Comparison of ENCODE assay signal across 19 mouse cellular contexts in genomic region chr4:152021568-152022097, GRCm38 (mm10). TPM values are rescaled to one million over a fixed set of nuclear protein-coding genes. Genes with fewer than 3 reads are reported as not detected.
DNase-seq lines count a peak whose midpoint lies in the region; ATAC-seq and TF ChIP-seq lines count a peak whose summit lies in the region.
"Had no signal": no experiment of that assay in that cellular context is flagged by ENCODE, and none has a peak within 500 bp of the region (broad histone marks: within the 10 kb centered on the region; RNA-seq: fewer than 3 reads in every experiment).

No protein-coding gene starts in this region.

- H3K27me3 ChIP-seq in cerebellum, adult 2 months (ENCODE audit: control insufficient read depth, insufficient read depth, low read length): no peaks in the 10 kb centered on the region
- no peaks in the 10 kb centered on the region for H3K27me3 ChIP-seq in kidney, adult 2 months (replicated peaks; ENCODE audit: control insufficient read depth, insufficient read depth, low read length)
- no peaks in the 10 kb centered on the region for H3K27me3 ChIP-seq in kidney, embryonic 14.5 days (ENCODE audit: control insufficient read depth, insufficient read depth, low read length)
- no peaks in the 10 kb centered on the region for H3K27me3 ChIP-seq in lung, embryonic 14.5 days (ENCODE audit: insufficient read depth, low read length)
- no peaks in the 10 kb centered on the region for H3K27me3 ChIP-seq in limb, embryonic 13.5 days
- H3K27me3 ChIP-seq: heart, embryonic 15.5 days; limb, embryonic 12.5 days; midbrain, embryonic 12.5 days; stomach, embryonic 15.5 days had no signal

- H3K4me2 ChIP-seq in kidney, embryonic 14.5 days (replicated peaks; ENCODE audit: low read depth, low read length): no peak overlapping the region
- no peak overlapping the region for H3K4me2 ChIP-seq in lung, embryonic 14.5 days
- H3K4me2 ChIP-seq in limb, embryonic 13.5 days (replicated peaks): no peak overlapping the region
- H3K4me2 ChIP-seq: heart, embryonic 15.5 days; limb, embryonic 12.5 days; midbrain, embryonic 12.5 days; stomach, embryonic 15.5 days had no signal

- H3K27ac ChIP-seq in cerebellum, adult 2 months (ENCODE audit: insufficient read depth, low read length): no peak overlapping the region
- H3K27ac ChIP-seq in kidney, adult 2 months (ENCODE audit: insufficient read depth, low read depth, low read length): no peak overlapping the region
- no peak overlapping the region for H3K27ac ChIP-seq in kidney, embryonic 14.5 days (ENCODE audit: low read depth, low read length)
- H3K27ac ChIP-seq in lung, embryonic 14.5 days (ENCODE audit: low read depth): peak overlapping the region; percentile 33
- H3K27ac ChIP-seq in limb, embryonic 13.5 days: no peak overlapping the region
- H3K27ac ChIP-seq: heart, embryonic 15.5 days; left cerebral cortex, adult 2 months; limb, embryonic 12.5 days; macrophage; midbrain, embryonic 12.5 days; stomach, embryonic 15.5 days had no signal

- ATAC-seq in kidney, embryonic 14.5 days (ENCODE audit: low FRiP score, low TSS enrichment): no peak
- ATAC-seq in lung, embryonic 14.5 days (ENCODE audit: insufficient read depth): no peak
- ATAC-seq in limb, embryonic 13.5 days (ENCODE audit: low FRiP score, low read depth): no peak
- ATAC-seq: CD4-positive, CD25-positive, alpha-beta regulatory T cell, adult 4 months had no signal

- WGBS in cerebellum, adult 2 months: 54% methylated on average over 12 of the region's 12 CpGs
- 78% methylated on average over 12 of the region's 12 CpGs for WGBS in kidney, adult 2 months
- 76% methylated on average over 12 of the region's 12 CpGs for WGBS in kidney, embryonic 14.5 days
- 71% methylated on average over 12 of the region's 12 CpGs for WGBS in lung, embryonic 14.5 days
- WGBS in limb, embryonic 13.5 days: 80% methylated on average over 12 of the region's 12 CpGs

- 0 out of 2 replicates have a peak, but pooled peaks have one; percentile 8 for TF ChIP-seq CTCF in cerebellum, adult 2 months (IDR thresholded peaks at IDR 0.05; ENCODE audit: borderline replicate concordance, insufficient read depth, low read depth, low read length)
- peak; percentile 24; the same call in 1 of the 2 replicates for TF ChIP-seq CTCF in kidney, adult 2 months (conservative IDR thresholded peaks at IDR 0.05; ENCODE audit: insufficient read depth, insufficient read length, low read depth, low read length)
- no peak; the same call in 1 of the 2 replicates for TF ChIP-seq CTCF in lung, embryonic 14.5 days (IDR thresholded peaks at IDR 0.05; ENCODE audit: low read depth)

- DNase-seq in cerebellum, adult 2 months: peak in 1 of 2 experiments; percentile 25
- DNase-seq in cerebellum, postnatal 10 days: no peak
- no peak for DNase-seq in kidney, adult 2 months
- no peak for DNase-seq in lung, embryonic 14.5 days
- DNase-seq in lung, postnatal 14 days: no peak
- DNase-seq in embryo, embryonic 10 days (ENCODE audit: low spot score): no peak
- DNase-seq: adrenal gland, postnatal 36 days; cerebellum, postnatal 14 days; kidney, adult 8-10 months; retina, postnatal 1 day had no signal

- H3K9ac ChIP-seq in kidney, embryonic 14.5 days (ENCODE audit: low read depth, low read length): no peak overlapping the region
- H3K9ac ChIP-seq in lung, embryonic 14.5 days: no peak overlapping the region
- H3K9ac ChIP-seq in limb, embryonic 13.5 days: 0 out of 2 replicates have a peak overlapping the region, but pooled peaks have one; percentile 20
- H3K9ac ChIP-seq: heart, embryonic 15.5 days; limb, embryonic 12.5 days; midbrain, embryonic 12.5 days; stomach, embryonic 15.5 days had no signal

- H3K4me3 ChIP-seq in cerebellum, adult 2 months (replicated peaks; ENCODE audit: insufficient read depth, low read depth, low read length): no peak overlapping the region
- H3K4me3 ChIP-seq in kidney, adult 2 months (ENCODE audit: insufficient read depth, low read depth, low read length): no peak overlapping the region
- no peak overlapping the region for H3K4me3 ChIP-seq in kidney, embryonic 14.5 days (ENCODE audit: low read length)
- no peak overlapping the region for H3K4me3 ChIP-seq in lung, embryonic 14.5 days (ENCODE audit: low read depth, low read length)
- H3K4me3 ChIP-seq in limb, embryonic 13.5 days: no peak overlapping the region
- H3K4me3 ChIP-seq: heart, embryonic 15.5 days; left cerebral cortex, adult 2 months; limb, embryonic 12.5 days; midbrain, embryonic 12.5 days; stomach, embryonic 15.5 days had no signal

- TF ChIP-seq POLR2A in cerebellum, adult 2 months (IDR thresholded peaks at IDR 0.05; ENCODE audit: borderline replicate concordance, insufficient read depth, low read length): no peak
- no peak for TF ChIP-seq POLR2A in kidney, adult 2 months (IDR thresholded peaks at IDR 0.05; ENCODE audit: low read depth, low read length)

- no peaks in the 10 kb centered on the region for H3K9me3 ChIP-seq in kidney, embryonic 14.5 days (ENCODE audit: control insufficient read depth, low read length)
- no peaks in the 10 kb centered on the region for H3K9me3 ChIP-seq in lung, embryonic 14.5 days (ENCODE audit: low read depth, low read length)
- H3K9me3 ChIP-seq in limb, embryonic 13.5 days: no peaks in the 10 kb centered on the region
- H3K9me3 ChIP-seq: heart, embryonic 15.5 days; limb, embryonic 12.5 days; midbrain, embryonic 12.5 days; stomach, embryonic 15.5 days had no signal

- no peaks in the 10 kb centered on the region for H3K36me3 ChIP-seq in kidney, adult 2 months (ENCODE audit: control insufficient read depth, insufficient read depth, low read length)
- H3K36me3 ChIP-seq in kidney, embryonic 14.5 days (ENCODE audit: control insufficient read depth, insufficient read depth, low read length): peaks cover 73% of the 10 kb centered on the region
- peaks cover 80% of the 10 kb centered on the region for H3K36me3 ChIP-seq in lung, embryonic 14.5 days (ENCODE audit: insufficient read depth)
- peaks cover 84% of the 10 kb centered on the region for H3K36me3 ChIP-seq in limb, embryonic 13.5 days

- peaks cover 28% of the 10 kb centered on the region for H3K4me1 ChIP-seq in cerebellum, adult 2 months (ENCODE audit: control insufficient read depth, insufficient read depth, low read length)
- 0 out of 2 replicates have a peak, but pooled peaks cover 2% of the 10 kb centered on the region for H3K4me1 ChIP-seq in kidney, adult 2 months (ENCODE audit: control insufficient read depth, insufficient read depth, low read length)
- peaks cover 17% of the 10 kb centered on the region for H3K4me1 ChIP-seq in kidney, embryonic 14.5 days (ENCODE audit: control insufficient read depth, insufficient read depth, low read length)
- H3K4me1 ChIP-seq in lung, embryonic 14.5 days (ENCODE audit: insufficient read depth): peaks cover 10% of the 10 kb centered on the region; the same call in 1 of the 2 replicates
- H3K4me1 ChIP-seq in limb, embryonic 13.5 days: peaks cover 22% of the 10 kb centered on the region

RNA-seq across cellular contexts. Expression of gene Zbtb48, which starts 5.8 kb away (rescaled TPM):
- 20.1 and 24.3 TPM in 2 replicates for polyA plus RNA-seq in cerebellum, adult 2 months (2012; rRNA removed)
- 11.0 and 13.8 TPM in 2 replicates for polyA plus RNA-seq in kidney, adult 2 months (2012; rRNA removed)
- polyA plus RNA-seq in kidney, embryonic 14.5 days (2014; fragmentation: Nextera tagmentation; extraction: Ambion mirVana): 19.0 and 24.4 TPM in 2 replicates
- 22.7 and 26.8 TPM in 2 replicates for polyA plus RNA-seq in lung, embryonic 14.5 days (2014; fragmentation: Nextera tagmentation; extraction: Ambion mirVana)
- polyA plus RNA-seq in limb, embryonic 13.5 days (2015; fragmentation: Nextera tagmentation; extraction: Ambion mirVana): 20.7 and 21.4 TPM in 2 replicates

RNA-seq across cellular contexts. Expression of gene Klhl21, which starts 13.0 kb away (rescaled TPM):
- 14.5 and 14.7 TPM in 2 replicates for polyA plus RNA-seq in cerebellum, adult 2 months (2012; rRNA removed)
- 23.0 and 26.7 TPM in 2 replicates for polyA plus RNA-seq in kidney, adult 2 months (2012; rRNA removed)
- 4.4 and 7.4 TPM in 2 replicates for polyA plus RNA-seq in kidney, embryonic 14.5 days (2014; fragmentation: Nextera tagmentation; extraction: Ambion mirVana)
- polyA plus RNA-seq in lung, embryonic 14.5 days (2014; fragmentation: Nextera tagmentation; extraction: Ambion mirVana): 10.3 and 10.6 TPM in 2 replicates
- 14.3 and 14.7 TPM in 2 replicates for polyA plus RNA-seq in limb, embryonic 13.5 days (2015; fragmentation: Nextera tagmentation; extraction: Ambion mirVana)

RNA-seq across cellular contexts. Expression of gene Tas1r1, which starts 16.7 kb away (rescaled TPM):
- 0.10 and 0.27 TPM in 2 replicates for polyA plus RNA-seq in cerebellum, adult 2 months (2012; rRNA removed)
- polyA plus RNA-seq in kidney, adult 2 months (2012; rRNA removed): 0.12 and 0.22 TPM in 2 replicates
- 0.39 and 0.77 TPM in 2 replicates for polyA plus RNA-seq in kidney, embryonic 14.5 days (2014; fragmentation: Nextera tagmentation; extraction: Ambion mirVana)
- polyA plus RNA-seq in lung, embryonic 14.5 days (2014; fragmentation: Nextera tagmentation; extraction: Ambion mirVana): 0.23 and 0.30 TPM in 2 replicates
- polyA plus RNA-seq in limb, embryonic 13.5 days (2015; fragmentation: Nextera tagmentation; extraction: Ambion mirVana): 1.3 TPM in 2 replicates
- polyA plus RNA-seq: CD4-positive, CD25-positive, alpha-beta regulatory T cell, adult 4 months; macrophage had no signal

RNA-seq across cellular contexts. Expression of gene Nol9, which starts 17.5 kb away (rescaled TPM):
- 15.1 and 16.5 TPM in 2 replicates for polyA plus RNA-seq in cerebellum, adult 2 months (2012; rRNA removed)
- 18.1 and 19.8 TPM in 2 replicates for polyA plus RNA-seq in kidney, adult 2 months (2012; rRNA removed)
- polyA plus RNA-seq in kidney, embryonic 14.5 days (2014; fragmentation: Nextera tagmentation; extraction: Ambion mirVana): 26.1 and 47.3 TPM in 2 replicates
- 38.9 and 42.9 TPM in 2 replicates for polyA plus RNA-seq in lung, embryonic 14.5 days (2014; fragmentation: Nextera tagmentation; extraction: Ambion mirVana)
- polyA plus RNA-seq in limb, embryonic 13.5 days (2015; fragmentation: Nextera tagmentation; extraction: Ambion mirVana): 33.7 and 34.4 TPM in 2 replicates

RNA-seq across cellular contexts. Expression of gene Phf13, which starts 25.6 kb away (rescaled TPM):
- 7.3 and 8.3 TPM in 2 replicates for polyA plus RNA-seq in cerebellum, adult 2 months (2012; rRNA removed)
- polyA plus RNA-seq in kidney, adult 2 months (2012; rRNA removed): 4.9 and 5.5 TPM in 2 replicates
- 18.2 and 30.1 TPM in 2 replicates for polyA plus RNA-seq in kidney, embryonic 14.5 days (2014; fragmentation: Nextera tagmentation; extraction: Ambion mirVana)
- 28.4 and 32.3 TPM in 2 replicates for polyA plus RNA-seq in lung, embryonic 14.5 days (2014; fragmentation: Nextera tagmentation; extraction: Ambion mirVana)
- 39.2 and 40.8 TPM in 2 replicates for polyA plus RNA-seq in limb, embryonic 13.5 days (2015; fragmentation: Nextera tagmentation; extraction: Ambion mirVana)
